Mouse (Mus musculus): ENCODE data around the gene Rabgef1. TPM values are rescaled to one million over a fixed set of nuclear protein-coding genes. Genes with fewer than 3 reads are reported as not detected.

The Rabgef1 gene
- polyA plus RNA-seq, 1 experiment from 2014 or later, result 24.2 TPM

Other genes starting within 250 kb of the Rabgef1 start
- gene Vkorc1l1, start 229.8 kb upstream of the Rabgef1 start, polyA plus RNA-seq (2014; fragmentation: Nextera tagmentation; extraction: Ambion mirVana), result 36.0 and 36.8 TPM in 2 replicates
- gene Gusb, start 168.7 kb upstream of the Rabgef1 start, polyA plus RNA-seq (2014; fragmentation: Nextera tagmentation; extraction: Ambion mirVana), result 31.8 and 33.9 TPM in 2 replicates
- 24.2 and 30.1 TPM in 2 replicates for gene Asl, start 142.6 kb upstream of the Rabgef1 start, polyA plus RNA-seq (2014; fragmentation: Nextera tagmentation; extraction: Ambion mirVana)
- gene Crcp, start 142.5 kb upstream of the Rabgef1 start, polyA plus RNA-seq (2014; fragmentation: Nextera tagmentation; extraction: Ambion mirVana), result 41.1 and 42.7 TPM in 2 replicates
- gene Tpst1, start 98.5 kb upstream of the Rabgef1 start, polyA plus RNA-seq (2014; fragmentation: Nextera tagmentation; extraction: Ambion mirVana), result 64.7 and 68.7 TPM in 2 replicates
- gene Kctd7, start 26.9 kb upstream of the Rabgef1 start, polyA plus RNA-seq (2014; fragmentation: Nextera tagmentation; extraction: Ambion mirVana), result 5.3 and 7.0 TPM in 2 replicates
- 30.3 and 35.7 TPM in 2 replicates for gene Tmem248, start 45.3 kb downstream of the Rabgef1 start, polyA plus RNA-seq (2014; fragmentation: Nextera tagmentation; extraction: Ambion mirVana)
- 66.3 and 72.2 TPM in 2 replicates for gene Sbds, start 83.7 kb downstream of the Rabgef1 start, polyA plus RNA-seq (2014; fragmentation: Nextera tagmentation; extraction: Ambion mirVana)
- gene Tyw1, start 83.8 kb downstream of the Rabgef1 start, polyA plus RNA-seq (2014; fragmentation: Nextera tagmentation; extraction: Ambion mirVana), result 30.4 and 32.1 TPM in 2 replicates
- gene Caln1, start 197.7 kb downstream of the Rabgef1 start, polyA plus RNA-seq (2014; fragmentation: Nextera tagmentation; extraction: Ambion mirVana), result 0.34 and 0.47 TPM in 2 replicates
- gene A330070K13Rik, start 212.8 kb downstream of the Rabgef1 start, polyA plus RNA-seq (2014; fragmentation: Nextera tagmentation; extraction: Ambion mirVana), result not detected in 2 replicates

All from midbrain, embryonic 11.5 days (tissue).